ENCODE assay signal across 9 mouse cellular contexts in genomic region chr13:64275754-64276127, GRCm38 (mm10). TPM values are rescaled to one million over a fixed set of nuclear protein-coding genes. Genes with fewer than 3 reads are reported as not detected.
A peak's percentile ranks its signal among the peaks of the same experiment; 100 is the strongest.
DNase-seq lines count a peak whose midpoint lies in the region; ATAC-seq and TF ChIP-seq lines count a peak whose summit lies in the region.
"Had no signal": no experiment of that assay in that cellular context is flagged by ENCODE, and none has a peak within 500 bp of the region (broad histone marks: within the 10 kb centered on the region; RNA-seq: fewer than 3 reads in every experiment).

No protein-coding gene starts in this region.

- WGBS in heart, embryonic 10.5 days: 8% methylated on average over 9 of the region's 9 CpGs
- 14% methylated on average over 9 of the region's 9 CpGs for WGBS in hindbrain, embryonic 10.5 days

- DNase-seq in heart, embryonic 10.5 days (ENCODE audit: low spot score): no peak
- no peak for DNase-seq in heart, postnatal 14 days
- DNase-seq in ES-E14 (ENCODE audit: low read depth, low spot score): peak; percentile 46
- DNase-seq in hindbrain, embryonic 10.5 days (ENCODE audit: low spot score): no peak
- DNase-seq in layer of hippocampus, postnatal 14 days (ENCODE audit: low spot score in 2 of 2): no peak
- no peak for DNase-seq in ovary, adult 18-20 months (ENCODE audit: low spot score)
- DNase-seq: cerebellum, adult 9-10 months had no signal

- H3K4me3 ChIP-seq in heart, embryonic 10.5 days: peak overlapping the region; percentile 87
- peak overlapping the region; percentile 60 to 73 for H3K4me3 ChIP-seq in ES-E14 (ENCODE audit: insufficient read depth in 1 of 2, low read depth in 1 of 2, low read length in 2 of 2, poor library complexity in 1 of 2, severe bottlenecking in 1 of 2)
- peak overlapping the region; percentile 85 for H3K4me3 ChIP-seq in hindbrain, embryonic 10.5 days

- H3K4me1 ChIP-seq in heart, embryonic 10.5 days: peaks cover 20% of the 10 kb centered on the region
- 0 out of 4 replicates have a peak, but pooled peaks cover 0 to 2% of the 10 kb centered on the region in 2 experiments for H3K4me1 ChIP-seq in ES-E14 (ENCODE audit: control insufficient read depth in 2 of 2, insufficient read depth in 2 of 2, low read length in 2 of 2, poor library complexity in 1 of 2)
- H3K4me1 ChIP-seq in hindbrain, embryonic 10.5 days (replicated peaks): peaks cover 23% of the 10 kb centered on the region

- H3K9me3 ChIP-seq in heart, embryonic 10.5 days: no peaks in the 10 kb centered on the region
- H3K9me3 ChIP-seq in ES-E14 (ENCODE audit: control insufficient read depth, insufficient read depth, low read depth, low read length): no peaks in the 10 kb centered on the region
- no peaks in the 10 kb centered on the region for H3K9me3 ChIP-seq in hindbrain, embryonic 10.5 days

- H3K9ac ChIP-seq in ES-E14 (ENCODE audit: insufficient read depth, low read depth, low read length, poor library complexity, severe bottlenecking): peak overlapping the region; percentile 66

- H3K27ac ChIP-seq in heart, embryonic 10.5 days: peak overlapping the region; percentile 87
- no peak overlapping the region; the same call in 1 of the 2 replicates for H3K27ac ChIP-seq in ES-E14 (ENCODE audit: insufficient read depth, low read depth, low read length, poor library complexity, severe bottlenecking)
- H3K27ac ChIP-seq in hindbrain, embryonic 10.5 days: peak overlapping the region; percentile 91; the same call in 1 of the 2 replicates

- H3K27me3 ChIP-seq in heart, embryonic 10.5 days (ENCODE audit: insufficient read depth, poor library complexity, severe bottlenecking): no peaks in the 10 kb centered on the region
- H3K27me3 ChIP-seq in hindbrain, embryonic 10.5 days (ENCODE audit: insufficient read depth, poor library complexity, severe bottlenecking): peaks cover 23% of the 10 kb centered on the region

- 0 out of 2 replicates have a peak, but pooled peaks have one; percentile 11 for ATAC-seq in megakaryocyte, adult 5-6 weeks (ENCODE audit: poor library complexity, severe bottlenecking)
- ATAC-seq in frontal cortex, adult (ENCODE audit: low TSS enrichment): no peak

- in situ Hi-C loops in ES-E14 (cut with MboI; ENCODE audit: low sequenced_read_pairs in 2 of 2, unreplicated experiment in 2 of 2): no loop called here

- no peaks in the 10 kb centered on the region for H3K36me3 ChIP-seq in heart, embryonic 10.5 days
- H3K36me3 ChIP-seq in ES-E14 (ENCODE audit: control insufficient read depth, insufficient read depth, low read length, poor library complexity, severe bottlenecking): no peaks in the 10 kb centered on the region
- H3K36me3 ChIP-seq in hindbrain, embryonic 10.5 days: no peaks in the 10 kb centered on the region

- intact Hi-C loops in heart, postnatal 14 days (cut with DNase I): no loop called here

TF ChIP-seq in ES-E14, 5 proteins besides CTCF, POLR2A, EP300 and RAD21:
- TF ChIP-seq MAFK (IDR thresholded peaks at IDR 0.05; ENCODE audit: insufficient read depth, low read depth, low read length) (no peak), ZC3H11A (IDR thresholded peaks at IDR 0.05; ENCODE audit: borderline replicate concordance, low read depth, low read length) (no peak), HCFC1 (IDR thresholded peaks at IDR 0.05; ENCODE audit: borderline replicate concordance, insufficient read depth, low read length) (no peak), ZNF384 (IDR thresholded peaks at IDR 0.05; ENCODE audit: low read depth, low read length) (no peak), CHD2 (IDR thresholded peaks at IDR 0.05; ENCODE audit: low read depth, low read length) (no peak)

RNA-seq across cellular contexts. Expression of gene Cdc14b, which starts 0.7 kb away (rescaled TPM):
- 23.7 and 26.8 TPM in 2 replicates for polyA plus RNA-seq in heart, embryonic 10.5 days (2016; fragmentation: Nextera tagmentation; extraction: Ambion mirVana)
- 1 to 10 TPM; 8.9 to 9.0 TPM for total RNA-seq in heart, postnatal 14 days (2021)
- total RNA-seq in ES-E14 (2012; rRNA removed): 12.3 and 12.8 TPM in 2 replicates
- 11.2 and 16.3 TPM in 2 replicates for polyA plus RNA-seq in hindbrain, embryonic 10.5 days (2016; fragmentation: Nextera tagmentation; extraction: Ambion mirVana)
- total RNA-seq in megakaryocyte, adult 5-6 weeks (2015): 5.0 and 5.1 TPM in 2 replicates
- total RNA-seq in megakaryocyte, adult 5-6 weeks (2017): 3.7 and 5.1 TPM in 2 replicates
- 1 to 10 TPM; 4.8 to 5.6 TPM for total RNA-seq in layer of hippocampus, postnatal 14 days (2021)

RNA-seq across cellular contexts. Expression of gene Aaed1, which starts 36.8 kb away (rescaled TPM):
- polyA plus RNA-seq in heart, embryonic 10.5 days (2016; fragmentation: Nextera tagmentation; extraction: Ambion mirVana): 58.6 and 60.3 TPM in 2 replicates
- total RNA-seq in heart, postnatal 14 days (2021): 10 to 100 TPM; 51.9 to 58.6 TPM
- total RNA-seq in ES-E14 (2012; rRNA removed): 7.1 and 10.7 TPM in 2 replicates
- polyA plus RNA-seq in hindbrain, embryonic 10.5 days (2016; fragmentation: Nextera tagmentation; extraction: Ambion mirVana): 21.5 and 26.7 TPM in 2 replicates
- total RNA-seq in megakaryocyte, adult 5-6 weeks (2015): 38.0 and 44.8 TPM in 2 replicates
- total RNA-seq in megakaryocyte, adult 5-6 weeks (2017): 63.4 and 67.7 TPM in 2 replicates
- total RNA-seq in layer of hippocampus, postnatal 14 days (2021): 10 to 100 TPM; 14.0 to 14.2 TPM
